Mouse (Mus musculus) limb, embryonic 14.5 days (tissue): Measurements from ENCODE around the gene Tmem170. TPM values are rescaled to one million over a fixed set of nuclear protein-coding genes. Genes with fewer than 3 reads are reported as not detected.
"Not testable (repeated sequence)": the region's sequence is repeated elsewhere in the genome, so short reads cannot be mapped to it uniquely, and the experiment has no call there.

Experiments used
- ATAC-seq: fragments of 200-750 bp; cut with Nextera tagmentation; 2 replicates; pipeline ENCODE4 v1.8.0; 2017; ENCODE audit warnings: low read depth, moderate number of reproducible peaks, moderate TSS enrichment; ENCODE audit not compliant: low FRiP score
- DNase-seq: peaks from one replicate; pipeline ENCODE4 v3.0.0-alpha.2; 2015; ENCODE audit warnings: low spot score
- H3K27ac ChIP-seq: fragments of 300-500 bp; sonication (generic); replicated peaks from 2 replicates; pipeline ENCODE4 v1.5.1; 2014; ENCODE audit warnings: low read depth, mild to moderate bottlenecking, low read length, moderate library complexity, mixed read lengths
- H3K27me3 ChIP-seq: fragments of 300-500 bp; sonication (generic); 2 replicates; pipeline ENCODE4 v1.6.1; 2014; ENCODE audit warnings: low read length, mixed read lengths; ENCODE audit not compliant: control insufficient read depth, insufficient read depth
- H3K36me3 ChIP-seq: fragments of 300-500 bp; sonication (generic); 2 replicates; pipeline ENCODE4 v1.6.1; 2014; ENCODE audit warnings: mild to moderate bottlenecking, low read length, moderate library complexity, mixed read lengths; ENCODE audit not compliant: control insufficient read depth, insufficient read depth
- H3K4me1 ChIP-seq: fragments of 300-500 bp; sonication (generic); 2 replicates; pipeline ENCODE4 v1.6.1; 2014; ENCODE audit warnings: antibody characterized with exemption, low read length, mixed read lengths; ENCODE audit not compliant: control insufficient read depth, insufficient read depth
- H3K4me2 ChIP-seq: fragments of 300-500 bp; sonication (generic); replicated peaks from 2 replicates; pipeline ENCODE4 v1.6.1; 2014; ENCODE audit warnings: low read depth, mild to moderate bottlenecking, low read length, moderate library complexity; ENCODE audit not compliant: severe bottlenecking
- H3K4me3 ChIP-seq: fragments of 300-500 bp; sonication (generic); replicated peaks from 2 replicates; pipeline ENCODE4 v1.5.1; 2014; ENCODE audit warnings: low read length
- H3K9ac ChIP-seq: fragments of 300-500 bp; sonication (generic); 2 replicates; pipeline ENCODE4 v1.6.1; 2014; ENCODE audit warnings: mild to moderate bottlenecking, low read depth, low read length, moderate library complexity; ENCODE audit not compliant: severe bottlenecking
- H3K9me3 ChIP-seq: fragments of 300-500 bp; sonication (generic); 2 replicates; pipeline ENCODE4 v1.6.1; 2016; ENCODE audit warnings: low read length; ENCODE audit not compliant: control insufficient read depth
- POLR2A ChIP-seq: fragments of 200-500 bp; IDR thresholded peaks from 2 replicates; pipeline ENCODE4 v1.8.0; 2012; ENCODE audit warnings: inconsistent platforms, mild to moderate bottlenecking, moderate library complexity, borderline replicate concordance; ENCODE audit not compliant: insufficient read depth, insufficient read length; ENCODE audit errors: extremely low read depth
- WGBS: fragments of 180-500 bp; shearing (Covaris S2); extraction: QIAGEN DNeasy Blood & Tissue Kit; methylation state at CpG from one replicate; pipeline ENCODE4 v1.1.7; 2014; 5-methylcytosine and 5-hydroxymethylcytosine counted together
- polyA plus RNA-seq, 2 experiments: library from polyadenylated mRNA; depleted of rRNA in 1 of 2; stranded (reverse) in 1 of 2; unstranded in 1 of 2; fragments of >200 nt; fragmentation: Nextera tagmentation in 1 of 2; extraction: Ambion mirVana in 1 of 2; gene quantifications; 2 replicates each; pipeline versions ENCODE4 v1.2.1 to v1.2.3; 2012 to 2014

Gene Tmem170
- polyA plus RNA-seq, 2 experiments = 4.0 to 5.8 TPM

GRCm38 (mm10) chr8:111865130-111865852 lies 11.3 kb downstream of the Tmem170 start:
- ATAC-seq (no peak), DNase-seq (no peak)
- H3K9ac ChIP-seq = no peak overlapping the region
- H3K36me3 ChIP-seq = peaks cover 20% of the 10 kb centered on the region
- no peak overlapping the region for H3K4me3 ChIP-seq
- WGBS = 95% methylated on average over 8 of the region's 8 CpGs
- H3K27me3 ChIP-seq = no peaks in the 10 kb centered on the region
- H3K4me2 ChIP-seq = no peak overlapping the region
- no peak for TF ChIP-seq POLR2A
- no peaks in the 10 kb centered on the region for H3K4me1 ChIP-seq
- no peaks in the 10 kb centered on the region for H3K9me3 ChIP-seq
- no peak overlapping the region for H3K27ac ChIP-seq

DNA sequence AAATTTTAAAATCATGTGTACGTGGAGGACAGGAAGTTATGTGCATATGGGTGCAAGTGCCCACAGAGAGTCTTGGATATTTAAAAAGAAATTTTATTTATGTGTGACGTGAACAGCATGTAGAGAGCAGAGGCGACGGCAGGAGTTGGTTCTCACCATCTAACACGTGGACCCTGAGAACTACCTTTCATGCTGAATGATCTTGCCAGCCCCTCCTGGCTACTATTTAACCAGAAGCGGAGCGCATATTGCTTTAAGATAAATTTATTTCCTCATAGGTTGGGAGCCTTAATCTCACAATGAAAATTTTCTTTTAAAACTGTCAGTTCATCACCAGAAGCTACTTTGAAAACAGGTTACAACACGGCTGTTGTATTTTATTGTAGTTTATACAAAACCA lies 11.9 kb downstream of the Tmem170 start:
- Histone ChIP-seq H3K27ac (no peak overlapping the region), H3K4me3 (no peak overlapping the region), H3K36me3 (peaks cover 20% of the 10 kb centered on the region), H3K9me3 (no peaks in the 10 kb centered on the region), H3K4me2 (no peak overlapping the region), H3K4me1 (no peaks in the 10 kb centered on the region), H3K9ac (no peak overlapping the region), H3K27me3 (no peaks in the 10 kb centered on the region)
- DNase-seq (no peak), ATAC-seq (no peak)
- 93% methylated on average over 8 of the region's 8 CpGs for WGBS
- no peak for TF ChIP-seq POLR2A

DNA sequence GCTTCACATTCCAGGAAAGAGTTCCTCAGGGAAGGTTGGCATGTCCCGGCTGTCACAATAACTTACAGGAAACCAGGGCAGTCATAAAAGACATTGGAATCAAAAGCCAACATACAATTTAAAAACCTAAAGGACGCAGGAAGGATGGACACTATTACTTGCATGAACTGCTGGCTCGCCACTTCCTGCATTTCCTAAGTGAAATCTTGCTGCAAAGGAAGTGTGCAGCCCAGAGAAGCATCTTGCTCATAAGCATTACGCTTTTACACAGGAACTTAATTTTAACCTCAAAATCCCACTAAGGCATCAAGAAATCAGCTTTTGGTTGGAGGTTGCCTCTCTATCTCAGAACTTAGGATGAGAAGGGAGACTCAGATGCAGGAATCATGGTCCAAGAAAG lies 13.3 kb downstream of the Tmem170 start:
- WGBS = 77% methylated on average over 4 of the region's 4 CpGs
- no peak for DNase-seq
- Histone ChIP-seq H3K9me3 (no peaks in the 10 kb centered on the region), H3K4me1 (no peaks in the 10 kb centered on the region), H3K4me2 (no peak overlapping the region), H3K27ac (no peak overlapping the region), H3K9ac (no peak overlapping the region), H3K27me3 (no peaks in the 10 kb centered on the region), H3K36me3 (peaks cover 20% of the 10 kb centered on the region), H3K4me3 (no peak overlapping the region)
- TF ChIP-seq POLR2A = no peak
- no peak for ATAC-seq

DNA sequence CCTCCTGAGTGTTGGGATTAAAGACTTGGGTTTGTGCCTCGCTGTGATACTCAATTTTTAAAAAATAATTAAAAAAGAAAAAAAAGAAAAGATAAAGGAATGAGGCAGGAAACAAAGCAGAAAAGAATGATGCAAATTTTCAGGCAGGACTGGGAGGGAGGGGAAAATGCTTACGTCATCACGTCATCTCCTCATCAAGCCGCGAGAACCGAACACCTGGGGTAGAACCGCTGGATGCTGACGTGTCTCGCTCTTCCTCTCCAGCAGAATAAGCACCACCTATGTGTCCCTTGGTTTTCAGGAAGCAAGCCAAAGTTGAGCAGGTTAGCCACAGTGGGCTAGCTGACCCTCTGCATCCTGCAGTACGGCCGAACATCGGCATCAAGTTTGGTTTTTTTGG lies 20.6 kb downstream of the Tmem170 start:
- TF ChIP-seq POLR2A = no peak
- H3K4me3 ChIP-seq = no peak overlapping the region
- H3K9ac ChIP-seq = no peak overlapping the region
- peaks cover 4% of the 10 kb centered on the region for H3K4me1 ChIP-seq
- no peaks in the 10 kb centered on the region; the same call in 1 of the 2 replicates for H3K36me3 ChIP-seq
- DNase-seq (no peak), ATAC-seq (no peak)
- no peak overlapping the region for H3K27ac ChIP-seq
- no peaks in the 10 kb centered on the region for H3K27me3 ChIP-seq
- H3K4me2 ChIP-seq = no peak overlapping the region
- no peaks in the 10 kb centered on the region for H3K9me3 ChIP-seq
- 94% methylated on average over 12 of the region's 12 CpGs for WGBS

DNA sequence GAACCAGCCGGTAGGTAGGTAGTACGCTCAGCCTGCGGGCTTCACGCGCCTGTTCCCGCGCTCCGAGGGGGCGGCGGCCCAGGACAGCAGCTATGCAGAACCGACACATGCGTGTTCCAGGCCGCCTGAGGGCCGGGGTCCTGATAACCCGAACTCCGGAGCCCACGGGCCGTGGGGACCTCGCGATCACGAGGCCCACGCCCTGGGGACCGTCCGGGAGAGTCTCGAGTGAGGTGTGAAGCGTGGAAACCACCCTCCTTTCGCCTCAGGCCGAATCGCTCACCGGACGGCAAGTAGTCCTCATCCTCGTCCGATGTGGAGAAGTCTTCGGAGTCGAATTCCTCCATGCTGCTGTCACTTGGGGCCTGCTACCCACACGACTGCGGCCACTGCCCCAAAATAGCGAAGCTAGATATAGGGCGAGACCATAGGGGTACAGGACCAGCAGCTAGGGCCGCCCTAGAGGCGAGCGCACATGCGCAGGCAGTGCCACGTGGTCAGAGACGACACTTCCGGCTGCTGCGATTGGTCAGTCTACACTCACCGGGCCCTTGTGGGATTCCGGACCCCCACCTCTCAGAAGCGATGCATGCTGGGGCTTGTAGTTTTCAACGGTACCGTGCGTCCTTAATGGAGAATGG lies 22.6 kb downstream of the Tmem170 start, which contains the start of gene Cfdp1:
TSS of gene Cfdp1 (minus strand) at position 431 of the 641 bp plus-strand sequence.
- under 1% methylated on average over 44 of the region's 53 CpGs for WGBS
- DNase-seq (peak; percentile 99), ATAC-seq (peak; percentile 100)
- Histone ChIP-seq H3K4me3 (peak within 1 kb of the TSS; percentile 97), H3K4me1 (peaks cover 4% of the 10 kb centered on the region), H3K9me3 (no peaks in the 10 kb centered on the region), H3K27me3 (no peaks in the 10 kb centered on the region), H3K9ac (peak within 1 kb of the TSS; percentile 83), H3K27ac (peak within 1 kb of the TSS; percentile 56; the same call in 1 of the 2 replicates), H3K36me3 (no peaks in the 10 kb centered on the region), H3K4me2 (peak within 1 kb of the TSS; percentile 74)
- TF ChIP-seq POLR2A = peak; percentile 84; the same call in 1 of the 2 replicates

- DNase-seq, H3K9me3 ChIP-seq, H3K27ac ChIP-seq, H3K36me3 ChIP-seq, ATAC-seq, H3K27me3 ChIP-seq, H3K4me1 ChIP-seq: not testable (repeated sequence)
- whole genome bisulfite sequencing = 55% methylated on average over 12 of the region's 12 CpGs
- Histone ChIP-seq H3K4me3 (peak overlapping the region; percentile 97), H3K9ac (peak overlapping the region; percentile 83), H3K4me2 (peak overlapping the region; percentile 74)
Measured at GRCm38 (mm10) chr8:111853219-111853618, 23.3 kb downstream of the Tmem170 start.
